Mouse (Mus musculus) G1E (cell line): ENCODE data around the gene Stat5b. TPM values are rescaled to one million over a fixed set of nuclear protein-coding genes. Genes with fewer than 3 reads are reported as not detected.

ENCODE experiments used
- ATAC-seq: 2 replicates; pipeline ENCODE4 v1.8.0; 2016; ENCODE audit warnings: mild to moderate bottlenecking; ENCODE audit not compliant: insufficient number of reproducible peaks, poor library complexity, low FRiP score, severe bottlenecking; ENCODE audit errors: extremely low read depth
- DNase-seq: peaks from one replicate; pipeline ENCODE4 v3.0.0; 2012; ENCODE audit warnings: low spot score
- H3K27me3 ChIP-seq: 2 replicates; pipeline ENCODE4 v1.6.1; 2012; ENCODE audit warnings: mild to moderate bottlenecking, low read length, inconsistent platforms; ENCODE audit not compliant: insufficient read depth
- H3K36me3 ChIP-seq: replicated peaks from 2 replicates; pipeline ENCODE3; 2012; ENCODE audit warnings: mild to moderate bottlenecking, inconsistent platforms
- H3K4me1 ChIP-seq: 2 replicates; pipeline ENCODE4 v1.6.1; 2012; ENCODE audit warnings: low read depth, low read length, inconsistent platforms, mixed read lengths; ENCODE audit not compliant: insufficient read depth
- H3K4me3 ChIP-seq: 2 replicates; pipeline ENCODE4 v1.5.1; 2012; ENCODE audit warnings: low read depth, mild to moderate bottlenecking, inconsistent platforms, low read length, moderate library complexity, mixed read lengths
- H3K9me3 ChIP-seq: replicated peaks from 2 replicates; pipeline ENCODE4 v1.6.1; 2012; ENCODE audit warnings: inconsistent platforms
- CTCF ChIP-seq: IDR thresholded peaks from 2 replicates; pipeline ENCODE4 v1.5.1; 2012; ENCODE audit warnings: low read depth, low read length, inconsistent platforms, mixed read lengths
- GATA1 ChIP-seq: IDR thresholded peaks from 2 replicates; pipeline ENCODE4 v1.6.1; 2012; ENCODE audit warnings: borderline replicate concordance, low read length, inconsistent platforms, mixed read lengths
- GATA2 ChIP-seq: IDR thresholded peaks from 2 replicates; pipeline ENCODE4 v1.6.1; 2012; ENCODE audit warnings: low read depth, low read length, inconsistent platforms, borderline replicate concordance
- POLR2AphosphoS5 ChIP-seq: IDR thresholded peaks from 2 replicates; pipeline ENCODE4 v1.6.1; 2012; ENCODE audit warnings: low read depth, low read length, inconsistent platforms; ENCODE audit not compliant: insufficient replicate concordance
- TAL1 ChIP-seq: conservative IDR thresholded peaks from 2 replicates; pipeline ENCODE4 v1.6.1; 2012; ENCODE audit warnings: low read depth, low read length, inconsistent platforms, mixed read lengths
- polyA plus RNA-seq: library from polyadenylated mRNA; stranded (reverse); fragments of >175 nt; gene quantifications from 2 replicates; pipeline ENCODE4 v1.2.3, GENCODE M21; 2012
- total RNA-seq, 2 experiments: library from RNA; stranded (forward) in 1 of 2; stranded (reverse) in 1 of 2; fragments of 200-1000 nt in 1 of 2; fragments of >200 nt in 1 of 2; fragmentation: Nextera tagmentation in 1 of 2; gene quantifications; 2 replicates each; pipeline ENCODE4 v1.2.3; 2014 to 2017

Stat5b gene
- total and polyA plus RNA-seq, 3 experiments, result 55.9 to 93.0 (median 73.5) TPM

- H3K36me3 ChIP-seq, result no peaks in the 10 kb centered on the region
- no peak for DNase-seq
- no peak for ATAC-seq
- TF ChIP-seq CTCF (no peak), GATA1 (no peak), TAL1 (no peak), POLR2AphosphoS5 (no peak), GATA2 (no peak)
- H3K4me3 ChIP-seq, result no peak overlapping the region
- peaks cover 66% of the 10 kb centered on the region for H3K27me3 ChIP-seq
- H3K4me1 ChIP-seq, result peaks cover 16% of the 10 kb centered on the region
- H3K9me3 ChIP-seq, result no peaks in the 10 kb centered on the region
These were observed 95.8 kb downstream of the Stat5b start for GRCm38 (mm10) chr11:100754693-100755057.

- no peak overlapping the region for H3K4me3 ChIP-seq
- TF ChIP-seq TAL1 (no peak), POLR2AphosphoS5 (no peak), CTCF (no peak), GATA2 (no peak), GATA1 (no peak)
- peaks cover 3% of the 10 kb centered on the region for H3K36me3 ChIP-seq
- DNase-seq, result no peak
- peaks cover 66% of the 10 kb centered on the region for H3K27me3 ChIP-seq
- ATAC-seq, result no peak
- peaks cover 13% of the 10 kb centered on the region for H3K4me1 ChIP-seq
- H3K9me3 ChIP-seq, result no peaks in the 10 kb centered on the region
These were observed 96.4 kb downstream of the Stat5b start for GRCm38 (mm10) chr11:100754021-100754692.

GRCm38 (mm10) chr11:100752294-100752693, 98.2 kb downstream of the Stat5b start:
- no peak for ATAC-seq
- Histone ChIP-seq H3K27me3 (peaks cover 62% of the 10 kb centered on the region), H3K4me1 (peaks cover 20% of the 10 kb centered on the region), H3K9me3 (no peaks in the 10 kb centered on the region), H3K36me3 (peaks cover 3% of the 10 kb centered on the region), H3K4me3 (no peak overlapping the region)
- TF ChIP-seq TAL1 (no peak), GATA2 (no peak), CTCF (no peak), POLR2AphosphoS5 (no peak), GATA1 (no peak)
- no peak for DNase-seq

GRCm38 (mm10) chr11:100750127-100750526, 100.4 kb downstream of the Stat5b start:
- peaks cover 50% of the 10 kb centered on the region for H3K27me3 ChIP-seq
- H3K9me3 ChIP-seq, result no peaks in the 10 kb centered on the region
- no peak for TF ChIP-seq GATA1
- no peak for TF ChIP-seq GATA2
- no peak for TF ChIP-seq POLR2AphosphoS5
- peaks cover 3% of the 10 kb centered on the region for H3K36me3 ChIP-seq
- no peak for DNase-seq
- H3K4me1 ChIP-seq, result peaks cover 26% of the 10 kb centered on the region
- no peak overlapping the region for H3K4me3 ChIP-seq
- no peak for ATAC-seq

DNA sequence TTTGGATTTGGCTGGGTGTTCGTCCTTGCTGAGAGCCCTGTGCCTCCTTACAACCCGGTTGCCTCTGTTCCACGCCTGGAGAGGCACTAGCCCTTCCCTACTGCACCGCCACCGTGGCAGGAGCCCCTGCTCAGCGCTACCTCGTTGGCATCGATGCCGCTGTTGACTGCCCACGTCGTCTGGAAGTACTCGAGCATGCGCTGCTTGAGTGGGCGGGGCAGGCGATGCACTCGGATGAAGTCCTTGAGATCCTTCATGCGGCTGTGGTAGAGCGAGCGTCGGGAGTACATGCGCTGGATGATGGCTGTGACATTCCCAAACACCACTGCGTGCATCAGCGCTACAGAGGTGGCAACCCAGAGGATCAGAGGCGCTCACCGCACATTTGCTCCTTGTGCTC, 101.1 kb downstream of the Stat5b start:
- DNase-seq (no peak), ATAC-seq (no peak)
- H3K4me1 ChIP-seq, result peaks cover 26% of the 10 kb centered on the region
- no peaks in the 10 kb centered on the region for H3K9me3 ChIP-seq
- TF ChIP-seq GATA1, result no peak
- TF ChIP-seq POLR2AphosphoS5, result no peak
- TF ChIP-seq TAL1, result no peak
- no peak for TF ChIP-seq GATA2
- TF ChIP-seq CTCF, result no peak
- peaks cover 45% of the 10 kb centered on the region for H3K27me3 ChIP-seq
- H3K36me3 ChIP-seq, result peaks cover 3% of the 10 kb centered on the region
- H3K4me3 ChIP-seq, result no peak overlapping the region

- no peak for TF ChIP-seq POLR2AphosphoS5
- TF ChIP-seq GATA1, result no peak
- no peak for TF ChIP-seq CTCF
- no peak for TF ChIP-seq TAL1
- peaks cover 41% of the 10 kb centered on the region for H3K27me3 ChIP-seq
These were observed 101.9 kb downstream of the Stat5b start for GRCm38 (mm10) chr11:100748620-100749019.

More at GRCm38 (mm10) chr11:100748620-100749019, 101.9 kb downstream of the Stat5b start:
- H3K4me1 ChIP-seq, result peaks cover 26% of the 10 kb centered on the region
- DNase-seq (no peak), ATAC-seq (no peak)
- no peak overlapping the region for H3K4me3 ChIP-seq
- H3K36me3 ChIP-seq, result peaks cover 3% of the 10 kb centered on the region
- no peaks in the 10 kb centered on the region for H3K9me3 ChIP-seq
